Mouse (Mus musculus) G1E (cell line): ENCODE data around the gene Pygl.

ENCODE experiments used
- CTCF ChIP-seq: IDR thresholded peaks from 2 replicates; pipeline ENCODE4 v1.5.1; 2012; ENCODE audit warnings: low read depth, low read length, inconsistent platforms, mixed read lengths
- GATA1 ChIP-seq: IDR thresholded peaks from 2 replicates; pipeline ENCODE4 v1.6.1; 2012; ENCODE audit warnings: borderline replicate concordance, low read length, inconsistent platforms, mixed read lengths
- TAL1 ChIP-seq: conservative IDR thresholded peaks from 2 replicates; pipeline ENCODE4 v1.6.1; 2012; ENCODE audit warnings: low read depth, low read length, inconsistent platforms, mixed read lengths

GRCm38 (mm10) chr12:70161057-70161456, 70.2 kb downstream of the Pygl start:
- TF ChIP-seq TAL1 = no peak
- TF ChIP-seq GATA1 = no peak
- no peak for TF ChIP-seq CTCF
